Comparison of ENCODE assay signal across 23 mouse cellular contexts in the genomic region with DNA sequence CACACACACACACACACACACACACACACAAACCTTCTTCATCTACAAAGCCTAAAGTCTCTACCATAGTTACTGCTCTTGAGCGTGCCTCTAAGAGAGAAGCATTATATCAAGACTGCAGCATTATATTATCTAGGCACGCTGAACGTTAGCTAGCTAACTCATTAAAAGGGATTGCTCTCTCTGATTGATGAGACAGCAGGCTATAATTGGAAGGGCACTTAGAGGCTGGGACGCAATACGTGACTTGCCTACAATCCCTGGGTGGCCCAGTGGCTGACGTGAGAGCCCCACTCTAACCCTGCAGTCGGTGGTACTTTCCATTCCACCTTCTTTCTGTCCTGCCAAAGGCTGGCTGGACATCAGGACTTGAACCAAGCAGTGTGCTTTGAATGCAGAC. TPM values are rescaled to one million over a fixed set of nuclear protein-coding genes. Genes with fewer than 3 reads are reported as not detected.
DNase-seq lines count a peak whose midpoint lies in the region; ATAC-seq lines count a peak whose summit lies in the region.
"Had no signal": no experiment of that assay in that cellular context is flagged by ENCODE, and none has a peak within 500 bp of the region (broad histone marks: within the 10 kb centered on the region; RNA-seq: fewer than 3 reads in every experiment).

No protein-coding gene starts in this region.

- no peaks in the 10 kb centered on the region for H3K36me3 ChIP-seq in midbrain, embryonic 12.5 days
- H3K36me3 ChIP-seq in midbrain, embryonic 16.5 days (ENCODE audit: control insufficient read depth, insufficient read depth, low read length) = no peaks in the 10 kb centered on the region
- H3K36me3 ChIP-seq in forebrain, embryonic 13.5 days (ENCODE audit: poor library complexity, severe bottlenecking) = no peaks in the 10 kb centered on the region
- H3K36me3 ChIP-seq in hindbrain, embryonic 13.5 days = no peaks in the 10 kb centered on the region
- H3K36me3 ChIP-seq in neural tube, embryonic 14.5 days (ENCODE audit: control insufficient read depth, insufficient read depth, low read length) = no peaks in the 10 kb centered on the region
- H3K36me3 ChIP-seq: heart, embryonic 12.5 days; liver, embryonic 12.5 days had no signal

- H3K9me3 ChIP-seq in midbrain, embryonic 12.5 days = no peaks in the 10 kb centered on the region
- no peaks in the 10 kb centered on the region for H3K9me3 ChIP-seq in midbrain, embryonic 16.5 days (replicated peaks; ENCODE audit: control insufficient read depth, low read length, poor library complexity, severe bottlenecking)
- H3K9me3 ChIP-seq in forebrain, embryonic 13.5 days (replicated peaks) = no peaks in the 10 kb centered on the region
- H3K9me3 ChIP-seq in hindbrain, embryonic 13.5 days = no peaks in the 10 kb centered on the region
- H3K9me3 ChIP-seq in neural tube, embryonic 14.5 days (ENCODE audit: control insufficient read depth, low read length) = no peaks in the 10 kb centered on the region
- H3K9me3 ChIP-seq: heart, embryonic 12.5 days; limb, embryonic 12.5 days; liver, embryonic 12.5 days had no signal

- DNase-seq in kidney, adult 18-20 months = no peak
- DNase-seq: adrenal gland, postnatal 25 days; cerebellum, adult 11-12 months; cerebellum, postnatal 14 days; embryo, embryonic 11 days; heart, postnatal 14 days; kidney, postnatal 4 days; lung, embryonic 14.5 days; lung, postnatal 4 days had no signal

- H3K9ac ChIP-seq in midbrain, embryonic 12.5 days (replicated peaks) = no peak overlapping the region
- no peak overlapping the region for H3K9ac ChIP-seq in midbrain, embryonic 16.5 days (ENCODE audit: low read depth, low read length)
- no peak overlapping the region for H3K9ac ChIP-seq in forebrain, embryonic 13.5 days
- H3K9ac ChIP-seq in hindbrain, embryonic 13.5 days = no peak overlapping the region
- H3K9ac ChIP-seq in neural tube, embryonic 14.5 days (replicated peaks; ENCODE audit: low read depth, low read length) = no peak overlapping the region
- H3K9ac ChIP-seq: heart, embryonic 12.5 days; limb, embryonic 12.5 days; liver, embryonic 12.5 days; lung, embryonic 14.5 days had no signal

- no peak overlapping the region for H3K27ac ChIP-seq in midbrain, embryonic 12.5 days (replicated peaks)
- no peak overlapping the region for H3K27ac ChIP-seq in midbrain, embryonic 16.5 days (ENCODE audit: low read length)
- 0 out of 2 replicates have a peak overlapping the region, but pooled peaks have one; percentile 42 for H3K27ac ChIP-seq in forebrain, embryonic 13.5 days
- peak overlapping the region; percentile 69 for H3K27ac ChIP-seq in hindbrain, embryonic 13.5 days
- H3K27ac ChIP-seq in neural tube, embryonic 14.5 days (ENCODE audit: low read depth, low read length) = peak overlapping the region; percentile 2; the same call in 1 of the 2 replicates
- H3K27ac ChIP-seq: limb, embryonic 12.5 days; liver, embryonic 12.5 days had no signal

- WGBS in midbrain, embryonic 12.5 days = 69% methylated on average over 7 of the region's 7 CpGs
- 51% methylated on average over 7 of the region's 7 CpGs for WGBS in midbrain, embryonic 16.5 days
- WGBS in forebrain, embryonic 13.5 days = 27% methylated on average over 7 of the region's 7 CpGs
- WGBS in hindbrain, embryonic 13.5 days = 32% methylated on average over 7 of the region's 7 CpGs
- WGBS in neural tube, embryonic 14.5 days = 14% methylated on average over 7 of the region's 7 CpGs

- H3K27me3 ChIP-seq in midbrain, embryonic 12.5 days = no peaks in the 10 kb centered on the region
- no peaks in the 10 kb centered on the region for H3K27me3 ChIP-seq in midbrain, embryonic 16.5 days (ENCODE audit: control insufficient read depth, insufficient read depth, low read depth, low read length)
- H3K27me3 ChIP-seq in forebrain, embryonic 13.5 days = no peaks in the 10 kb centered on the region
- H3K27me3 ChIP-seq in hindbrain, embryonic 13.5 days = no peaks in the 10 kb centered on the region
- H3K27me3 ChIP-seq in neural tube, embryonic 14.5 days (ENCODE audit: control insufficient read depth, insufficient read depth, low read length) = no peaks in the 10 kb centered on the region
- H3K27me3 ChIP-seq: heart, embryonic 12.5 days; limb, embryonic 12.5 days had no signal

- no peak overlapping the region for H3K4me2 ChIP-seq in midbrain, embryonic 12.5 days (replicated peaks)
- no peak overlapping the region for H3K4me2 ChIP-seq in midbrain, embryonic 16.5 days (ENCODE audit: low read length)
- no peak overlapping the region for H3K4me2 ChIP-seq in forebrain, embryonic 13.5 days
- H3K4me2 ChIP-seq in hindbrain, embryonic 13.5 days = no peak overlapping the region
- no peak overlapping the region for H3K4me2 ChIP-seq in neural tube, embryonic 14.5 days (ENCODE audit: low read depth, low read length)
- H3K4me2 ChIP-seq: heart, embryonic 12.5 days; limb, embryonic 12.5 days; liver, embryonic 12.5 days; lung, embryonic 14.5 days; midbrain, embryonic 11.5 days had no signal

- H3K4me3 ChIP-seq in midbrain, embryonic 12.5 days = no peak overlapping the region
- no peak overlapping the region for H3K4me3 ChIP-seq in midbrain, embryonic 16.5 days (ENCODE audit: low read depth, low read length)
- H3K4me3 ChIP-seq in forebrain, embryonic 13.5 days = no peak overlapping the region
- H3K4me3 ChIP-seq in hindbrain, embryonic 13.5 days = no peak overlapping the region
- no peak overlapping the region for H3K4me3 ChIP-seq in neural tube, embryonic 14.5 days (ENCODE audit: low read depth, low read length)
- H3K4me3 ChIP-seq: heart, embryonic 12.5 days; limb, embryonic 12.5 days; liver, embryonic 12.5 days had no signal

- 0 out of 2 replicates have a peak, but pooled peaks have one; percentile 16 for ATAC-seq in midbrain, embryonic 12.5 days (ENCODE audit: low FRiP score, low read depth)
- no peak; the same call in 1 of the 2 replicates for ATAC-seq in midbrain, embryonic 16.5 days
- peak; percentile 70; the same call in 1 of the 2 replicates for ATAC-seq in forebrain, embryonic 13.5 days
- ATAC-seq in hindbrain, embryonic 13.5 days (ENCODE audit: low FRiP score) = peak; percentile 69
- ATAC-seq in neural tube, embryonic 14.5 days (ENCODE audit: low read depth) = peak; percentile 86; the same call in 1 of the 2 replicates
- ATAC-seq in activated CD4-positive, CD25-positive, alpha-beta regulatory T cell, adult 4 months = no peak
- ATAC-seq: liver, embryonic 12.5 days had no signal

- peaks cover 15% of the 10 kb centered on the region for H3K4me1 ChIP-seq in midbrain, embryonic 12.5 days
- 0 out of 2 replicates have a peak, but pooled peaks cover 2% of the 10 kb centered on the region for H3K4me1 ChIP-seq in midbrain, embryonic 16.5 days (ENCODE audit: control insufficient read depth, insufficient read depth, low read length)
- peaks cover 25% of the 10 kb centered on the region for H3K4me1 ChIP-seq in forebrain, embryonic 13.5 days
- H3K4me1 ChIP-seq in hindbrain, embryonic 13.5 days (replicated peaks) = peaks cover 52% of the 10 kb centered on the region
- H3K4me1 ChIP-seq in neural tube, embryonic 14.5 days (ENCODE audit: control insufficient read depth, insufficient read depth, low read length) = peaks cover 10% of the 10 kb centered on the region; the same call in 1 of the 2 replicates
- H3K4me1 ChIP-seq: liver, embryonic 12.5 days had no signal

RNA-seq across cellular contexts. Expression of a gene that starts 35.1 kb away (rescaled TPM):
- polyA plus RNA-seq in midbrain, embryonic 12.5 days (2016; fragmentation: Nextera tagmentation; extraction: Ambion mirVana) = 40.8 and 47.4 TPM in 2 replicates
- 50.3 and 50.9 TPM in 2 replicates for polyA plus RNA-seq in midbrain, embryonic 16.5 days (2015; fragmentation: Nextera tagmentation; extraction: Ambion mirVana)
- 26.3 and 32.4 TPM in 2 replicates for polyA plus RNA-seq in forebrain, embryonic 13.5 days (2015; fragmentation: Nextera tagmentation; extraction: Ambion mirVana)
- 46.6 and 47.1 TPM in 2 replicates for polyA plus RNA-seq in hindbrain, embryonic 13.5 days (2015; fragmentation: Nextera tagmentation; extraction: Ambion mirVana)
- polyA plus RNA-seq in neural tube, embryonic 14.5 days (2014; fragmentation: Nextera tagmentation; extraction: Ambion mirVana) = 59.2 and 62.0 TPM in 2 replicates
- polyA plus RNA-seq in activated CD4-positive, CD25-positive, alpha-beta regulatory T cell, adult 4 months (2017; shearing (Covaris generic)) = under 1 TPM in 1 of 2 experiments, not detected in 1; 0.19 TPM

RNA-seq across cellular contexts. Expression of a gene that starts 50.5 kb away (rescaled TPM):
- not detected in 2 replicates for polyA plus RNA-seq in midbrain, embryonic 12.5 days (2016; fragmentation: Nextera tagmentation; extraction: Ambion mirVana)
- polyA plus RNA-seq in midbrain, embryonic 16.5 days (2015; fragmentation: Nextera tagmentation; extraction: Ambion mirVana) = not detected in 2 replicates
- not detected in 2 replicates for polyA plus RNA-seq in forebrain, embryonic 13.5 days (2015; fragmentation: Nextera tagmentation; extraction: Ambion mirVana)
- not detected in 2 replicates for polyA plus RNA-seq in hindbrain, embryonic 13.5 days (2015; fragmentation: Nextera tagmentation; extraction: Ambion mirVana)
- not detected in 2 replicates for polyA plus RNA-seq in neural tube, embryonic 14.5 days (2014; fragmentation: Nextera tagmentation; extraction: Ambion mirVana)
- not detected for polyA plus RNA-seq in activated CD4-positive, CD25-positive, alpha-beta regulatory T cell, adult 4 months (2017; shearing (Covaris generic))
- polyA plus RNA-seq: heart, embryonic 12.5 days; intestine, embryonic 14.5 days; kidney, embryonic 14.5 days; limb, embryonic 12.5 days; liver, embryonic 12.5 days; lung, embryonic 14.5 days; midbrain, embryonic 11.5 days; testis, adult 2 months; urinary bladder, adult 2 months had no signal

Comparison
In these comparisons a context has a peak if more than half of its experiments do, and no peak if none do; other contexts are left out.
1. ATAC-seq: peak in midbrain, embryonic 12.5 days (single experiment), forebrain, embryonic 13.5 days (single experiment), hindbrain, embryonic 13.5 days (single experiment) and neural tube, embryonic 14.5 days (single experiment); none in midbrain, embryonic 16.5 days (single experiment) and activated CD4-positive, CD25-positive, alpha-beta regulatory T cell, adult 4 months (single experiment).
2. H3K27ac ChIP-seq: peak in forebrain, embryonic 13.5 days (single experiment), hindbrain, embryonic 13.5 days (single experiment) and neural tube, embryonic 14.5 days (single experiment); none in midbrain, embryonic 12.5 days (single experiment) and midbrain, embryonic 16.5 days (single experiment).
3. RNA of a gene that starts 35.1 kb away (polyA plus RNA-seq): 59.2 to 62.0 TPM in neural tube, embryonic 14.5 days, 50.3 to 50.9 TPM in midbrain, embryonic 16.5 days, 40.8 to 47.4 TPM in midbrain, embryonic 12.5 days, 46.6 to 47.1 TPM in hindbrain, embryonic 13.5 days and 26.3 to 32.4 TPM in forebrain, embryonic 13.5 days; 0.19 TPM in activated CD4-positive, CD25-positive, alpha-beta regulatory T cell, adult 4 months; every median in the first group is over 10 times any median in the second.